Mouse (Mus musculus): Measurements from ENCODE around the gene Pex12. TPM values are rescaled to one million over a fixed set of nuclear protein-coding genes. Genes with fewer than 3 reads are reported as not detected.

Pex12 gene
- total RNA-seq, 2 experiments from 2014 or later: 8.4 to 13.1 TPM

- DNase-seq: no peak
Measured at GRCm38 (mm10) chr11:83289036-83289435, 13.3 kb downstream of the Pex12 start.

GRCm38 (mm10) chr11:83286566-83286965 is 15.8 kb downstream of the Pex12 start, which contains the start of gene Slfn14:
Gene Slfn14, minus strand, starts transcription at chr11:83286726.
- DNase-seq: no peak

- DNase-seq: no peak
Measured at GRCm38 (mm10) chr11:83285627-83286026, 16.8 kb downstream of the Pex12 start.

GRCm38 (mm10) chr11:83282084-83282483 is 20.3 kb downstream of the Pex12 start:
- DNase-seq: no peak

- no peak for DNase-seq
Measured at GRCm38 (mm10) chr11:83279691-83280090, 22.7 kb downstream of the Pex12 start.

- no peak for DNase-seq
Measured at GRCm38 (mm10) chr11:83279024-83279423, 23.4 kb downstream of the Pex12 start.

GRCm38 (mm10) chr11:83276251-83276650 is 26.1 kb downstream of the Pex12 start:
- DNase-seq: no peak

GRCm38 (mm10) chr11:83271951-83272843 is 30.2 kb downstream of the Pex12 start:
- no peak for DNase-seq

GRCm38 (mm10) chr11:83271151-83271950 is 31.0 kb downstream of the Pex12 start:
- peak; percentile 84 for DNase-seq

GRCm38 (mm10) chr11:83270842-83271150 is 31.6 kb downstream of the Pex12 start:
- no peak for DNase-seq

- DNase-seq: no peak
Measured at GRCm38 (mm10) chr11:83263146-83263545, 39.2 kb downstream of the Pex12 start.

GRCm38 (mm10) chr11:83262673-83263072 is 39.7 kb downstream of the Pex12 start:
- no peak for DNase-seq

- peak; percentile 75 for DNase-seq
Measured at GRCm38 (mm10) chr11:83257211-83257610, 45.2 kb downstream of the Pex12 start.

Other genes with a start within 250 kb of the Pex12 start
- gene Slfn2, start 237.5 kb downstream of the Pex12 start, total RNA-seq (2021): 1 to 10 TPM; 6.6 to 8.3 TPM
- gene Slfn1, start 185.7 kb downstream of the Pex12 start, total RNA-seq (2021): 1 to 10 TPM in 1 of 2 experiments, under 1 TPM in 1; 0.97 to 1.7 TPM
- gene Slfn4, start 127.4 kb downstream of the Pex12 start, total RNA-seq (2021): under 1 TPM; 0.24 to 0.36 TPM
- gene Slfn3, start 111.3 kb downstream of the Pex12 start, total RNA-seq (2021): 1 to 10 TPM; 3.3 to 3.9 TPM
- gene Slfn14, start 15.9 kb downstream of the Pex12 start, total RNA-seq (2021): 1 to 10 TPM in 1 of 2 experiments, under 1 TPM in 1; 0.60 to 2.0 TPM
- 10 to 100 TPM; 78.1 to 96.0 TPM for gene Ap2b1, start 3.6 kb downstream of the Pex12 start, total RNA-seq (2021)
- gene Rasl10b, start 106.6 kb upstream of the Pex12 start, total RNA-seq (2021): 1 to 10 TPM; 8.5 to 9.1 TPM
- gene Gas2l2, start 126.9 kb upstream of the Pex12 start, total RNA-seq (2021): not detected
- gene 1700020L24Rik, start 135.1 kb upstream of the Pex12 start, total RNA-seq (2021): 1 to 10 TPM in 1 of 2 experiments, under 1 TPM in 1; 0.30 to 1.4 TPM
- 10 to 100 TPM in 1 of 2 experiments, 1 to 10 TPM in 1; 9.8 to 15.1 TPM for gene Mmp28, start 160.5 kb upstream of the Pex12 start, total RNA-seq (2021)
- gene Taf15, start 170.5 kb upstream of the Pex12 start, total RNA-seq (2021): 10 to 100 TPM; 54.9 to 58.4 TPM
- not detected for gene Heatr9, start 219.6 kb upstream of the Pex12 start, total RNA-seq (2021)
- 1 to 10 TPM; 7.9 to 8.8 TPM for gene Ccl5, start 227.9 kb upstream of the Pex12 start, total RNA-seq (2021)